Mouse (Mus musculus): ENCODE measurements around the gene Pik3c2b.

Gene Pik3c2b

GRCm38 (mm10) chr1:133134071-133134470 lies 88.6 kb downstream of the Pik3c2b start:
- no peak for DNase-seq (ENCODE audit: low spot score in 2 of 2)

- DNase-seq (ENCODE audit: low spot score in 2 of 2) = no peak
These were observed 89.4 kb downstream of the Pik3c2b start for GRCm38 (mm10) chr1:133134881-133135280.

- no peak for DNase-seq (ENCODE audit: low spot score in 2 of 2)
These were observed 90.3 kb downstream of the Pik3c2b start for GRCm38 (mm10) chr1:133135808-133136207.

GRCm38 (mm10) chr1:133138401-133138800 lies 92.9 kb downstream of the Pik3c2b start:
- DNase-seq (ENCODE audit: low spot score in 2 of 2) = no peak

- DNase-seq (ENCODE audit: low spot score in 2 of 2) = peak; percentile 36 to 58
These were observed 100.8 kb downstream of the Pik3c2b start for GRCm38 (mm10) chr1:133146014-133147009.

GRCm38 (mm10) chr1:133147324-133147723 lies 101.9 kb downstream of the Pik3c2b start:
- DNase-seq (ENCODE audit: low spot score in 2 of 2) = no peak

- DNase-seq (ENCODE audit: low spot score in 2 of 2) = no peak
These were observed 102.7 kb downstream of the Pik3c2b start for GRCm38 (mm10) chr1:133148122-133148521.

- DNase-seq (ENCODE audit: low spot score in 2 of 2) = no peak
These were observed 105.1 kb downstream of the Pik3c2b start for GRCm38 (mm10) chr1:133150556-133150955.

- DNase-seq (ENCODE audit: low spot score in 2 of 2) = no peak
These were observed 106.7 kb downstream of the Pik3c2b start for GRCm38 (mm10) chr1:133152213-133152612.

GRCm38 (mm10) chr1:133155270-133155669 lies 109.8 kb downstream of the Pik3c2b start:
- no peak for DNase-seq (ENCODE audit: low spot score in 2 of 2)
